Mouse (Mus musculus): ENCODE measurements around the gene Usf1. TPM values are rescaled to one million over a fixed set of nuclear protein-coding genes. Genes with fewer than 3 reads are reported as not detected.

Usf1 gene
- polyA plus RNA-seq, 1 experiment from 2014 or later, result 66.4 TPM

DNA sequence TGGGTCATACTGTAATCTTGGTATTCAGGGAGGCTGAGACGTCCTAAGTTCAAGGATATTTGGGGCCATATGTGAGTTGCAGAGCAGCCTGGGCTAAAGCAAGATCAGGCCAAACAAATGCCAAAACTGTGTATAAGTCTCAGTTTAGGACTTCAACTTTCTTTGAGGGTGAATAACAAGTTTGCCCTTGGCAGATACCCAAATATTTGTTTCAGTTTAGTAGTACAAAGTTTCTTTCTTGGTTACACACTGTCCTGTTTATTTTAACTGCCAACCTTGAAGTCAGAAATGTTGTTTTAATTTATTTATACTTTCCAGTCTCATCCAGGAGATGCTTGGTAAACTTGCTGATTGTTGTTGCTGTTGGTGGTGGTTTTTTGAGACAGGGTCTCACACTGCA, 24.9 kb downstream of the Usf1 start:
- no peaks in the 10 kb centered on the region for H3K27me3 ChIP-seq (replicated peaks; ENCODE audit: insufficient read depth, low read length)
- 39% methylated on average over 1 of the region's 1 CpGs for WGBS
- TF ChIP-seq EP300 (IDR thresholded peaks at IDR 0.05) (no peak), CTCF (IDR thresholded peaks at IDR 0.05) (no peak)

DNA sequence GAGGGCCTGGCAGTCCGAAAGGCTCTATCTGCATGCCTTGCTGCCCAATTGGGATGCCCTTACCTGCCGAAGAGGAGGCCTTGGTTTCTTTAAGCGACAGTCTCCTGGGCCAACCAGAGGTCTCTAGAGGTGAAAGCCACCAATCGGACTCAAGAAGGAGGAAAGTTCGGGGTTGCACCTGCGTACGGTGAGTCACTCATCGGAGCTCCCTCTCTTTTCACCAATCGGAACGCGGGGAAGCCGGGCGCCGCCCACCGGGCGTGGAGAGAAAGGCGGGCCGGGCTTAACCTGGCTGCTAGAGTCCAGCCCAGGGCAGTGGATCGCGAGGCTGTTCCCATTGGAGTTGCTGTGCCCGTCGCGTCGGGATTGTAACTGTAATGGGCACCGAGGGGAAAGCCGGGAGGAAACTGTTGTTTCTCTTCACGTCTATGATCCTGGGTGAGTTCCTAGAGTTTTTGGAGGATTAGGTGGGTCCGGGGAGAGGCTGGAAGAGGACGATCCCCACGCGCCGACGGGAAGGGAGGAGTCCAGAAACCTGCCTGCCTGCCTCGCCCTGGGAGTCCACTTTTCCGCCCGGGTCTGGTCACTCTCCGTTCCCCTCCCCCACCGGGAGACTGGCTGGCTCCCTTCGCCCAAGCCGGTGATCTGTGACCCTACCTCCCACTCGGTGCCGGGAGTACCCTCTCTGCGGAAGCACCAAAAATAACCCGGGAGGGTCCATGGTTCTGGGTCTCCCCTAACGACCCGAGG, 26.3 kb downstream of the Usf1 start, which contains the start of gene F11r:
TSS of gene F11r (plus strand) at position 272 of the 750 bp plus-strand sequence.
- peak; percentile 69; the same call in 1 of the 2 replicates for TF ChIP-seq EP300 (IDR thresholded peaks at IDR 0.05)
- peak; percentile 41 for TF ChIP-seq CTCF (IDR thresholded peaks at IDR 0.05)

More for the DNA sequence above, 24.9 kb downstream of the Usf1 start:
- no peak overlapping the region for H3K4me3 ChIP-seq (ENCODE audit: low read depth, low read length)
- no peaks in the 10 kb centered on the region for H3K9me3 ChIP-seq (ENCODE audit: low read length)
- H3K36me3 ChIP-seq (ENCODE audit: insufficient read depth, low read length), result no peaks in the 10 kb centered on the region
- ATAC-seq, result no peak
- DNase-seq (ENCODE audit: low spot score), result no peak
- no peak overlapping the region for H3K9ac ChIP-seq (replicated peaks; ENCODE audit: low read depth)
- H3K4me1 ChIP-seq (ENCODE audit: insufficient read depth, low read depth, low read length), result peaks cover 8% of the 10 kb centered on the region; the same call in 1 of the 2 replicates
- no peak overlapping the region for H3K27ac ChIP-seq (ENCODE audit: low read length)
- no peak overlapping the region for H3K4me2 ChIP-seq (replicated peaks; ENCODE audit: low read depth, low read length)

DNA sequence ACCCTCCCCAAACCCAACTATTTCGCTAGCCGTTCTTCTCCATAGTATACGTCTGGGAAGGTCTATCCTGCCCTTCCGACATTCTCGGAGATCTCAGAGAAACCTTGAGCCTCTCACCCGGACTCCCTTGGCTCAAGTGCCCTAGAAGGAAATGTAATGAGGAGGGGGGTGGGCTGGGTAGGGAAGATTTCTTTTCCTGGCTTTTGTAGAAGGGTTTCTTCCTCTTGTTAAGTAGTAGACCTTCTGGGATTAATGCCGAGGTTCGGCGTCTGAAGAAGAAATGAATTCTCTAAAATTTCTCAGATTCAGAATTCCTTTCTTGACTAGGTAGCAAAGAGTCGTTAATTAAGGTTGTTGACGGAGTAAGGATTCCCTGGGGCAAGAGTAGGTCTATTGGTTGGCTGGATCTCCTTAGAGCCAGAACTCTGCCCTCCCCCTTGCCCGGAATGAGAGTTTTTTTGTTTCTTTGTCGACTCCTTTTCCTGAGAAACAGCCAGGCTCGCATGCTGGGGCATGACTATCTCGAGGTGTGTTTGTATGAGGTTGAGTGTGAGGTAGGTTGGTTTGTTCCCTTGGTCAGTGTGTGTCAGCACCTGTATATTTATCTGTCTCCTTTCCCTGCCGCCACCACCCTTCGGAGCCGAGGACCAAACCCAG, 27.0 kb downstream of the Usf1 start:
- ATAC-seq (no peak), DNase-seq (ENCODE audit: low spot score) (peak; percentile 58)
- H3K27ac ChIP-seq (ENCODE audit: low read length), result peak overlapping the region; percentile 95
- H3K9me3 ChIP-seq (ENCODE audit: low read length), result no peaks in the 10 kb centered on the region
- H3K4me2 ChIP-seq (replicated peaks; ENCODE audit: low read depth, low read length), result peak overlapping the region; percentile 72
- H3K4me1 ChIP-seq (ENCODE audit: insufficient read depth, low read depth, low read length), result peaks cover 8% of the 10 kb centered on the region; the same call in 1 of the 2 replicates
- WGBS, result 4% methylated on average over 18 of the region's 18 CpGs
- no peaks in the 10 kb centered on the region for H3K36me3 ChIP-seq (ENCODE audit: insufficient read depth, low read length)
- no peaks in the 10 kb centered on the region for H3K27me3 ChIP-seq (replicated peaks; ENCODE audit: insufficient read depth, low read length)
- TF ChIP-seq CTCF (IDR thresholded peaks at IDR 0.05), result no peak
- TF ChIP-seq EP300 (IDR thresholded peaks at IDR 0.05), result no peak
- peak overlapping the region; percentile 85 for H3K9ac ChIP-seq (replicated peaks; ENCODE audit: low read depth)
- peak overlapping the region; percentile 78 for H3K4me3 ChIP-seq (ENCODE audit: low read depth, low read length)

More for the DNA sequence above, 26.3 kb downstream of the Usf1 start, which contains the start of gene F11r:
- H3K4me3 ChIP-seq (ENCODE audit: low read depth, low read length), result peak within 1 kb of the TSS; percentile 78
- H3K9me3 ChIP-seq (ENCODE audit: low read length), result no peaks in the 10 kb centered on the region
- H3K36me3 ChIP-seq (ENCODE audit: insufficient read depth, low read length), result no peaks in the 10 kb centered on the region
- WGBS, result 2% methylated on average over 44 of the region's 46 CpGs
- peak within 1 kb of the TSS; percentile 72 for H3K4me2 ChIP-seq (replicated peaks; ENCODE audit: low read depth, low read length)
- H3K27ac ChIP-seq (ENCODE audit: low read length), result peak within 1 kb of the TSS; percentile 95
- peaks cover 8% of the 10 kb centered on the region; the same call in 1 of the 2 replicates for H3K4me1 ChIP-seq (ENCODE audit: insufficient read depth, low read depth, low read length)
- peak within 1 kb of the TSS; percentile 85 for H3K9ac ChIP-seq (replicated peaks; ENCODE audit: low read depth)
- no peaks in the 10 kb centered on the region for H3K27me3 ChIP-seq (replicated peaks; ENCODE audit: insufficient read depth, low read length)
- ATAC-seq (peak; percentile 85), DNase-seq (ENCODE audit: low spot score) (peak; percentile 96)

DNA sequence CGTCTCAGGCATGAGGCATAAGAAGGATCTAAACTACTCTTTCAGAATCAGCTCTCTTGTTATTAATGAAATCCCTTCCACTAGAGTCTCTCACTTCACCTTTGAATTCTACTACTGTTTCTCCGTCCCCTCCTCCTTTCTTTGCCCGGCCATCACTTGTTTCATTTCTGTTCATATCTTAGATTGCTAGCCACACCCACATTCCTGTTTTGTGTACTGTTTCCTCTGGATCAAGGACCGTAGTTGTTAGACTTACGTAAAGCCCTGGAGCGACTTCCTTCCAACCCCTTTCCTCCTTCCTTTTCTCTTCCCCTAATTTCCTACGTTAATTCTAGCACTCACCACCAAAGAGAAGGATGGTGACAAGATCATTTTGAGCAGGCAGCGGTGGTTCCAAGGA, 28.0 kb downstream of the Usf1 start:
- Histone ChIP-seq H3K4me3 (ENCODE audit: low read depth, low read length) (peak overlapping the region; percentile 78), H3K27me3 (replicated peaks; ENCODE audit: insufficient read depth, low read length) (no peaks in the 10 kb centered on the region), H3K9ac (replicated peaks; ENCODE audit: low read depth) (peak overlapping the region; percentile 85), H3K9me3 (ENCODE audit: low read length) (no peaks in the 10 kb centered on the region), H3K27ac (ENCODE audit: low read length) (peak overlapping the region; percentile 95), H3K36me3 (ENCODE audit: insufficient read depth, low read length) (no peaks in the 10 kb centered on the region), H3K4me1 (ENCODE audit: insufficient read depth, low read depth, low read length) (peaks cover 8% of the 10 kb centered on the region; the same call in 1 of the 2 replicates), H3K4me2 (replicated peaks; ENCODE audit: low read depth, low read length) (peak overlapping the region; percentile 72)
- peak; percentile 74 for TF ChIP-seq EP300 (IDR thresholded peaks at IDR 0.05)
- no peak for TF ChIP-seq CTCF (IDR thresholded peaks at IDR 0.05)
- peak; percentile 84 for DNase-seq (ENCODE audit: low spot score)
- no peak for ATAC-seq
- 13% methylated on average over 8 of the region's 8 CpGs for WGBS

DNA sequence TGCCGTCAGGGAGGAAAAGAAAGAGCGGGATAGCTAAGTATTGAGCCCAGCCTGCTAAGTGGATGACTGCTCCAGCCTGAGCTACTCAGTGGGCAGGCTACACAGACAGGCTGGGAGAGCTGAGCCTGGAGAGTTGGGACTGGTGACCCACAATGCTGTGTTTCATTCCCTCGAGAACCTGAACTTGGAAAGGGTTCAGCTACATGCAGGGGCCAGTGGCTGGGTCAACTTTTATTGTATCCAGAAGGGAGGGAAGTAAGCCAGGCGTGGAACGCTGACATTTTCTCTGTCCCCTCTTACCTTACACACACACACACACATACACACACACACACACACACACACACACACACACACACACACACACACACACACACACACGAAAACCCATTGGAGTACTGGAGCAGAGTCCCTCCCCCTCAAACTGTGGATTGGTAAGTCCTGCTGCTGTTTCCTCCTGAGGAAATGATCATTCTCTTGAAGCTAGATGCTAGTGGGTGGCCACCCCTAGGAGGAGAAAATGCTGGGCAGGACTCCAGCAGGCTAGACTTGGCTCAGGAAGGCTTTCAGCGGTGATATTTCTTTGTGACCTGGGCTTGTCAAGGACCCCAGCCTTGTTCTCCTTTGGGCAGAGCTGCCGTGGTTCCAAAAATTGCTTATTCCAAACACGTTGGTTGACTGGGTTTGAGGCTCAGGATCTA, 29.1 kb downstream of the Usf1 start:
- peaks cover 8% of the 10 kb centered on the region; the same call in 1 of the 2 replicates for H3K4me1 ChIP-seq (ENCODE audit: insufficient read depth, low read depth, low read length)
- no peaks in the 10 kb centered on the region for H3K27me3 ChIP-seq (replicated peaks; ENCODE audit: insufficient read depth, low read length)
- peak overlapping the region; percentile 72 for H3K4me2 ChIP-seq (replicated peaks; ENCODE audit: low read depth, low read length)
- H3K4me3 ChIP-seq (ENCODE audit: low read depth, low read length), result peak overlapping the region; percentile 78
- peak overlapping the region; percentile 85 for H3K9ac ChIP-seq (replicated peaks; ENCODE audit: low read depth)
- WGBS, result 9% methylated on average over 9 of the region's 9 CpGs
- ATAC-seq, result peak; percentile 50
- no peaks in the 10 kb centered on the region for H3K36me3 ChIP-seq (ENCODE audit: insufficient read depth, low read length)
- H3K9me3 ChIP-seq (ENCODE audit: low read length), result no peaks in the 10 kb centered on the region
- peak; percentile 40; the same call in 1 of the 2 replicates for TF ChIP-seq CTCF (IDR thresholded peaks at IDR 0.05)
- no peak for TF ChIP-seq EP300 (IDR thresholded peaks at IDR 0.05)
- H3K27ac ChIP-seq (ENCODE audit: low read length), result peak overlapping the region; percentile 95
- peak; percentile 89 for DNase-seq (ENCODE audit: low spot score)

Data from lung, postnatal 0 days (tissue).